Mouse (Mus musculus) stomach, embryonic 14.5 days (tissue): ENCODE data around the gene Snx4. TPM values are rescaled to one million over a fixed set of nuclear protein-coding genes. Genes with fewer than 3 reads are reported as not detected.

ENCODE experiments used
- ATAC-seq: fragments of 200-750 bp; cut with Nextera tagmentation; 2 replicates; pipeline ENCODE4 v1.8.0; 2017; ENCODE audit warnings: low read depth, moderate TSS enrichment; ENCODE audit not compliant: insufficient number of reproducible peaks, insufficient read depth, low FRiP score
- H3K27ac ChIP-seq: fragments of 300-500 bp; sonication (generic); 2 replicates; pipeline ENCODE4 v1.5.1; 2014; ENCODE audit warnings: mild to moderate bottlenecking, low read length, moderate library complexity, mixed read lengths
- H3K27me3 ChIP-seq: fragments of 300-500 bp; sonication (generic); 2 replicates; pipeline ENCODE4 v1.6.1; 2014; ENCODE audit warnings: low read length, control low read depth, mixed read lengths; ENCODE audit not compliant: control insufficient read depth, insufficient read depth
- H3K36me3 ChIP-seq: fragments of 300-500 bp; sonication (generic); 2 replicates; pipeline ENCODE4 v1.6.1; 2014; ENCODE audit warnings: mild to moderate bottlenecking, control low read depth, low read length, moderate library complexity, mixed read lengths; ENCODE audit not compliant: control insufficient read depth, insufficient read depth
- H3K4me1 ChIP-seq: fragments of 300-500 bp; sonication (generic); 2 replicates; pipeline ENCODE4 v1.6.1; 2014; ENCODE audit warnings: low read length, control low read depth, mixed read lengths; ENCODE audit not compliant: control insufficient read depth, insufficient read depth
- H3K4me2 ChIP-seq: fragments of 300-500 bp; sonication (generic); replicated peaks from 2 replicates; pipeline ENCODE4 v1.6.1; 2014; ENCODE audit warnings: low read depth, low read length, control low read depth
- H3K4me3 ChIP-seq: fragments of 300-500 bp; sonication (generic); 2 replicates; pipeline ENCODE4 v1.5.1; 2014; ENCODE audit warnings: low read depth, low read length, control low read depth
- H3K9ac ChIP-seq: fragments of 300-500 bp; sonication (generic); replicated peaks from 2 replicates; pipeline ENCODE4 v1.6.1; 2014; ENCODE audit warnings: low read depth, mild to moderate bottlenecking, control low read depth, low read length, moderate library complexity, mixed read lengths
- H3K9me3 ChIP-seq: fragments of 300-500 bp; sonication (generic); 2 replicates; pipeline ENCODE4 v1.6.1; 2016; ENCODE audit warnings: low read depth, low read length, control low read depth; ENCODE audit not compliant: control insufficient read depth
- WGBS: fragments of 180-500 bp; shearing (Covaris S2); extraction: QIAGEN DNeasy Blood & Tissue Kit; methylation state at CpG from one replicate; pipeline ENCODE4 v1.1.7; 2014; 5-methylcytosine and 5-hydroxymethylcytosine counted together
- polyA plus RNA-seq: library from polyadenylated mRNA; unstranded; fragments of >200 nt; fragmentation: Nextera tagmentation; extraction: Ambion mirVana; gene quantifications from 2 replicates; pipeline ENCODE4 v1.2.1, GENCODE M21; 2014

The Snx4 gene
- polyA plus RNA-seq, 1 experiment from 2014 or later: 79.6 TPM

DNA sequence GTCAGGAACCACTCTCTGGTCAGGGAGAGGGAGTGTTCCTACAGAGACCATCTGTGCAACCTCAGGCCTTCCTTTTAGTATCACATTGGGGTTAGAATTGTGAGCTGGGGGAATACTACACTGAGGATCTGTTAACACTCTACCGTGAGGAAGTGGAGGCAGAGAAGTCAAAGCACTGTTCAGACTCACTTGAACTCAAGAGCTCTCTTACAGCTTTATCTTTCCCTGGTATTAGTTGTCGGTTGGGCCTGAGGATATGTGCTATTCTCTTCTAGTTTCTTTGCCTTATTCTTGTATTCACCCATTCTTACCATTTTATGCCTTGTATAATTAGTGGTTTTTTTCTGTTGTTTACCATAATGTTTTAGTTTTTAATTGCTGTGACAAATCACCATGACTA, 7.3 kb downstream of the Snx4 start:
- no peaks in the 10 kb centered on the region for H3K27me3 ChIP-seq
- no peak for ATAC-seq
- H3K4me1 ChIP-seq: peaks cover 22% of the 10 kb centered on the region; the same call in 1 of the 2 replicates
- H3K4me3 ChIP-seq: no peak overlapping the region
- 84% methylated on average over 2 of the region's 2 CpGs for WGBS
- no peak overlapping the region for H3K4me2 ChIP-seq
- no peak overlapping the region for H3K27ac ChIP-seq
- no peaks in the 10 kb centered on the region; the same call in 1 of the 2 replicates for H3K36me3 ChIP-seq
- H3K9me3 ChIP-seq: no peaks in the 10 kb centered on the region
- no peak overlapping the region for H3K9ac ChIP-seq

DNA sequence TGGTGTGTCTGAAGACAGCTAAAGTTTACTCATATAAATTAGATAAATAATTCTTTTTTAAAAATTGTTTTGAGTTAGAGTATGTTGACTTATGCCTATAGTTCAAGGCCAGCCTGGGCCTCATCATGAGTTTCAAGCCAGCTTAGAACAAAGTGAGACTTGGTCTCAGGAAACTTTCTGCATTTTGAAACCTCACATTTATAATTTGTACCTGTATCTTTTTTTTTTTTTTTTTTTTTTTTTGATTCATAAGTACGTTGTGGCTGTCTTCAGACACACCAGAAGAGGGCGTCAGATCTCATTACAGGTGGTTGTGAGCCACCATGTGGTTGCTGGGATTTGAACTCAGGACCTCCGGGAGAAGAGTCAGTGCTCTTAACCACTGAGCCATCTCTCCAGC, 8.6 kb downstream of the Snx4 start:
- Histone ChIP-seq H3K4me3 (no peak overlapping the region), H3K27ac (no peak overlapping the region), H3K9ac (no peak overlapping the region), H3K4me1 (peaks cover 21% of the 10 kb centered on the region; the same call in 1 of the 2 replicates), H3K4me2 (no peak overlapping the region), H3K9me3 (no peaks in the 10 kb centered on the region), H3K27me3 (no peaks in the 10 kb centered on the region), H3K36me3 (peaks cover 4% of the 10 kb centered on the region; the same call in 1 of the 2 replicates)
- WGBS: 80% methylated on average over 3 of the region's 3 CpGs
- no peak for ATAC-seq

DNA sequence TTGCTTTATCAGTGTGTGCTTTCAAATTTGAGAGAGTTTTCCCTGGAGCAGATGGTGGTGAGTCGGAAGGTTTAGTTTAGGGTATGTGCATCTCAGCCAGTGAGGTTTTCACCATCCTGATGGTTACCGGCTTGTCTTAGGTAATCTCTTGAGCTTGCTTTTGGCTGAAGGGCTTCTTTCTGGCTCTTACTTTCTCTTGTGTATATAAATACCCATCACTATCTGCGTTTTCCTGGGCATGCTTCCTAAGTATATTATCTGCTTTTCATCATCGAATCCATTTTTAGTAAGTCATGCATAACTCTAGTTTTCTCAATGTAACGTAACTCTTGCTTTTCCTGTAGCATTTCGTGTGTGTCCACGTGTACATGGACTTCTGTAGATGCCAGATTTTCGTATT, 9.6 kb downstream of the Snx4 start:
- 67% methylated on average over 8 of the region's 8 CpGs for WGBS
- peaks cover 16% of the 10 kb centered on the region; the same call in 1 of the 2 replicates for H3K4me1 ChIP-seq
- H3K27ac ChIP-seq: peak overlapping the region; percentile 52; the same call in 1 of the 2 replicates
- no peak overlapping the region for H3K4me3 ChIP-seq
- H3K9ac ChIP-seq: no peak overlapping the region
- peaks cover 9% of the 10 kb centered on the region; the same call in 1 of the 2 replicates for H3K36me3 ChIP-seq
- no peaks in the 10 kb centered on the region for H3K27me3 ChIP-seq
- H3K9me3 ChIP-seq: no peaks in the 10 kb centered on the region
- no peak for ATAC-seq
- H3K4me2 ChIP-seq: no peak overlapping the region

DNA sequence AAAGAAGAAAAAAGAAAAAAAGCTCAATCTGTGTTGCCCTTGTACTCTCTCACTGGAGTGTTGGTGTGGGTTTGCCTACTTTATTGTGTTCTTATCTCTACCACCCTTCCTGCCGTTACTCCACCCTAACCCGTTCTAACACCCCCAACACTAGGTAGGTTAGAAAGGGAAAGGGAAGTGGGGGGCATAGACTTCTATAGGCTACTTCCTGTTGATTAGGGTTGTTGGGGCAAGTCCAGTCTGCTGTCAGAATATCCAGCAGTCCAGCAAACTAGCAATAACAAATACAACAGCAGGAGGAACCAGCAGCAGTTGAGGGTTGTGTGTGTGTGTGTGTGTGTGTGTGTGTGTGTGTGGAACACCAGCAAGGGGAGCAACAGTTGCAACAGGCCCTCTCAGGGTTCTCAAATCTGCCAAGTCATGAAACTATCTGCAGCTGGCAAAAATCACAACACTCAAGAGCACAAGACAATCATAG, 10.4 kb downstream of the Snx4 start:
- H3K9ac ChIP-seq: no peak overlapping the region
- H3K4me1 ChIP-seq: peaks cover 16% of the 10 kb centered on the region; the same call in 1 of the 2 replicates
- H3K27ac ChIP-seq: peak overlapping the region; percentile 52; the same call in 1 of the 2 replicates
- H3K36me3 ChIP-seq: peaks cover 13% of the 10 kb centered on the region; the same call in 1 of the 2 replicates
- H3K27me3 ChIP-seq: no peaks in the 10 kb centered on the region
- ATAC-seq: no peak
- WGBS: 65% methylated on average over 2 of the region's 2 CpGs
- H3K4me3 ChIP-seq: no peak overlapping the region
- no peaks in the 10 kb centered on the region for H3K9me3 ChIP-seq
- no peak overlapping the region for H3K4me2 ChIP-seq

DNA sequence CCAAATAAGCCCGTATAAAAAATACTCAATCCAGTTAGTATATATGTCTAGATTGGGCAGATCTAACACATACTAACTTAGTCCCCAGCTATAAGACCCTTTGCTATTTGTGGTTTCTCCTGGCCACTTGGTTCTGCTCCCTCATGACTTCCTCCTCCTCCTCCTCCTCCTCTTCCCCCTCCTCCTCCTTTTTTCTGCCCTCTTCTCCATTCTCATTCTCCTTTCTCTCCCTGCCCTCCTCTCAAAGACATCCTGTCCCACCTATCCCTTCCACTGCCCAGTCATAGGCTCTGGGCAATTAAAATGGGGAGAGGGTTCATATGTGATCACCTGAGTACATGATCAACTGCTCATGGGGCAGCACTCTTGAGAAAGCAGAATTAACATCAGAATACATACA, 10.9 kb downstream of the Snx4 start:
- WGBS: 75% methylated on average over 1 of the region's 1 CpGs
- no peak for ATAC-seq
- H3K27ac ChIP-seq: no peak overlapping the region

DNA sequence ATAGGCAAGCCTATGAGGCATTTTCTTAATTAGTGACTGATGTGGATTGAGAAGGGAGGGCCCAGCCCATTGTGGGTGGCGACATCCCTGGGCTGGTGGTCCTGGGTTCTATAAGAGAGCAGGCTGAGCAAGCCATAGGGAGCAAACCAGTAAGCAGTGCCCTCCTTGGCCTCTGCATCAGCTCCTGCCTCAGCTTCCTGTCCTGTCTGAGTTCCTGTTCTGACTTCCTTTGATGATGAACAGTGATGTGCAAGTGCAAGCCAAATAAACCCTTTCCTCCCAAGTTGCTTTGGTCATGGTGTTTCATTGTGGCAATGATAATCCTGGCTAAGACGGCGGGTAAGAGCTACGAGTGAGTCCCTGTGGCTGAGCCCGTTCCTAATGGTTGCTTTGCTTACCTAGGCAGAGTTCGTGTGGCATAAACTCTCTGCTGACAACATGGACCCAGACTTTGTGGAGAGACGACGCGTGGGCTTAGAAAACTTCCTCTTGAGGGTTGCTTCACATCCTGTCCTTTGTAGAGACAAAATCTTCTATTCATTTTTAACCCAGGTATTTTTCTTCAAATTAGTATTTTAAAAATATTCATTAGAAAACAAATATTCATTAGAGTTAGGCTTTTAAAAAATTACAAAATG, 16.5 kb downstream of the Snx4 start:
- H3K4me3 ChIP-seq: no peak overlapping the region
- no peaks in the 10 kb centered on the region for H3K9me3 ChIP-seq
- H3K27me3 ChIP-seq: no peaks in the 10 kb centered on the region
- H3K4me2 ChIP-seq: no peak overlapping the region
- no peak overlapping the region for H3K27ac ChIP-seq
- no peaks in the 10 kb centered on the region for H3K4me1 ChIP-seq
- 90% methylated on average over 9 of the region's 9 CpGs for WGBS
- H3K9ac ChIP-seq: no peak overlapping the region
- peaks cover 32% of the 10 kb centered on the region; the same call in 1 of the 2 replicates for H3K36me3 ChIP-seq
- no peak for ATAC-seq

More for the DNA sequence above, 10.9 kb downstream of the Snx4 start:
- Histone ChIP-seq H3K36me3 (peaks cover 13% of the 10 kb centered on the region; the same call in 1 of the 2 replicates), H3K9me3 (no peaks in the 10 kb centered on the region), H3K4me2 (no peak overlapping the region), H3K9ac (no peak overlapping the region), H3K4me1 (peaks cover 16% of the 10 kb centered on the region; the same call in 1 of the 2 replicates), H3K27me3 (no peaks in the 10 kb centered on the region), H3K4me3 (no peak overlapping the region)

DNA sequence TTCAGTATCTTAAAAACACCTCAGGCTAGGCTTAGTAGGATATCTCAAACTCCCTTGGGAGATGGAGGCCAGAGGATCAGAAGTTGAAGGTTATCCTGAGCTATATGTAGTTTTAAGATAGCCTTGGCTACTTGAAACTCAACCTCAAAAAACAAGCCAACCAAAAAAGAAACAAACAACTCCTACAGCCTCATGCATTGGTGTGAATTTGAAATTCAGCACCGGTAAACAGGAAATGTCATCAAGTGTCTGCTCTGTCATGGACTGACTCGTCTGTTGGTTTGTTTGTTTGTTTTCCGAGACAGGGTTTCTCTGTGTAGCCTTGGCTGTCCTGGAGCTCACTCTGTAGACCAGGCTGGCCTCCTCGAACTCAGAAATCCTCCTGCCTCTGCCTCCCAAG, 20.6 kb downstream of the Snx4 start:
- no peak overlapping the region for H3K9ac ChIP-seq
- H3K36me3 ChIP-seq: peaks cover 34% of the 10 kb centered on the region
- no peaks in the 10 kb centered on the region for H3K27me3 ChIP-seq
- H3K27ac ChIP-seq: no peak overlapping the region
- H3K4me1 ChIP-seq: no peaks in the 10 kb centered on the region
- no peak for ATAC-seq
- 92% methylated on average over 4 of the region's 4 CpGs for WGBS
- H3K4me2 ChIP-seq: no peak overlapping the region
- no peaks in the 10 kb centered on the region for H3K9me3 ChIP-seq
- no peak overlapping the region for H3K4me3 ChIP-seq

DNA sequence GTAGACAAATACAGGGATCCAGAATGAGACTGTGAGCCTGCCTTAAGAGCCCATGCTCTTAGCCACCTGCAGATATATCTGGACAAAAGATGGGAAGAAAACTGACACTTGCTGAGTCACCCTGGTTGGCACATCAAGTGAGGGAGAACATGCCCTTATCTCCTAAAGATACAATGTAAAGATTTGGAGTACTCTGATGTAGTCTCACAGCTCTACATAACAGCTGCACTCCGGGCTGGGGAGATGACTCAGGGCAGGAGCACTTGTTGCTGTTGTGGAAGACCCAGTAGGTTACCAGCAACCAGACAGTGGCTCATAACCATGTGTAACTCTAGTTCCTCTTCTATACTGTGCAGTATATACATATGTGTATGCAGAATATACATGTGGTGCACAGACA, 31.8 kb downstream of the Snx4 start:
- Histone ChIP-seq H3K4me3 (no peak overlapping the region), H3K9ac (no peak overlapping the region), H3K27me3 (no peaks in the 10 kb centered on the region), H3K4me2 (no peak overlapping the region), H3K9me3 (no peaks in the 10 kb centered on the region), H3K4me1 (no peaks in the 10 kb centered on the region), H3K36me3 (peaks cover 39% of the 10 kb centered on the region), H3K27ac (no peak overlapping the region)
- 90% methylated on average over 1 of the region's 1 CpGs for WGBS
- ATAC-seq: no peak
